Mouse (Mus musculus) heart, embryonic 14.5 days (tissue): ENCODE results near the gene Fbxw10. TPM values are rescaled to one million over a fixed set of nuclear protein-coding genes. Genes with fewer than 3 reads are reported as not detected.

ENCODE experiments used
- ATAC-seq: fragments of 200-750 bp; cut with Nextera tagmentation; 2 replicates; pipeline ENCODE4 v1.8.0; 2017; ENCODE audit warnings: low read depth, moderate TSS enrichment; ENCODE audit not compliant: insufficient number of reproducible peaks, insufficient read depth, low FRiP score
- H3K27ac ChIP-seq, 2 experiments: fragments of 200-500 bp in 1 of 2; fragments of 300-500 bp in 1 of 2; sonication (generic) in 1 of 2; replicated peaks in 1 of 2; 2 replicates each; pipeline ENCODE4 v1.5.1; 2012 to 2014; ENCODE audit warnings: low read depth in 2 of 2, low read length in 2 of 2, control low read depth in 1 of 2, mild to moderate bottlenecking in 1 of 2, mixed read lengths in 1 of 2; ENCODE audit not compliant: control insufficient read depth in 1 of 2, insufficient read depth in 1 of 2
- H3K27me3 ChIP-seq: fragments of 300-500 bp; sonication (generic); 2 replicates; pipeline ENCODE4 v1.6.1; 2014; ENCODE audit warnings: mild to moderate bottlenecking, low read length, control low read depth; ENCODE audit not compliant: control insufficient read depth, insufficient read depth
- H3K36me3 ChIP-seq: fragments of 300-500 bp; sonication (generic); 2 replicates; pipeline ENCODE4 v1.6.1; 2014; ENCODE audit warnings: mild to moderate bottlenecking, control low read depth, low read length, mixed read lengths; ENCODE audit not compliant: control insufficient read depth, insufficient read depth
- H3K4me1 ChIP-seq, 2 experiments: fragments of 200-500 bp in 1 of 2; fragments of 300-500 bp in 1 of 2; sonication (generic) in 1 of 2; 2 replicates each; pipeline ENCODE4 v1.6.1; 2012 to 2014; ENCODE audit warnings: low read length in 2 of 2, control low read depth in 1 of 2, mixed read lengths in 1 of 2; ENCODE audit not compliant: control insufficient read depth in 2 of 2, insufficient read depth in 2 of 2
- H3K4me2 ChIP-seq: fragments of 300-500 bp; sonication (generic); 2 replicates; pipeline ENCODE4 v1.6.1; 2014; ENCODE audit warnings: mild to moderate bottlenecking, low read length
- H3K4me3 ChIP-seq, 2 experiments: fragments of 200-500 bp in 1 of 2; fragments of 300-500 bp in 1 of 2; sonication (generic) in 1 of 2; 2 replicates each; pipeline ENCODE4 v1.5.1; 2012 to 2014; ENCODE audit warnings: low read length in 2 of 2, mild to moderate bottlenecking in 2 of 2, control low read depth in 1 of 2, low read depth in 1 of 2, moderate library complexity in 1 of 2; ENCODE audit not compliant: control insufficient read depth in 1 of 2, insufficient read depth in 1 of 2
- H3K9ac ChIP-seq: fragments of 300-500 bp; sonication (generic); 2 replicates; pipeline ENCODE4 v1.6.1; 2014; ENCODE audit warnings: mild to moderate bottlenecking, low read length
- H3K9me3 ChIP-seq: fragments of 300-500 bp; sonication (generic); 2 replicates; pipeline ENCODE4 v1.6.1; 2016; ENCODE audit warnings: low read length, control low read depth; ENCODE audit not compliant: control insufficient read depth
- WGBS: fragments of 180-500 bp; shearing (Covaris S2); extraction: QIAGEN DNeasy Blood & Tissue Kit; methylation state at CpG from one replicate; pipeline ENCODE4 v1.1.7; 2014; 5-methylcytosine and 5-hydroxymethylcytosine counted together
- polyA plus RNA-seq: library from polyadenylated mRNA; unstranded; fragments of >200 nt; fragmentation: Nextera tagmentation; extraction: Ambion mirVana; gene quantifications from 2 replicates; pipeline ENCODE4 v1.2.1, GENCODE M21; 2014

Fbxw10 gene
- polyA plus RNA-seq, result 0.11 and 0.14 TPM in 2 replicates

DNA sequence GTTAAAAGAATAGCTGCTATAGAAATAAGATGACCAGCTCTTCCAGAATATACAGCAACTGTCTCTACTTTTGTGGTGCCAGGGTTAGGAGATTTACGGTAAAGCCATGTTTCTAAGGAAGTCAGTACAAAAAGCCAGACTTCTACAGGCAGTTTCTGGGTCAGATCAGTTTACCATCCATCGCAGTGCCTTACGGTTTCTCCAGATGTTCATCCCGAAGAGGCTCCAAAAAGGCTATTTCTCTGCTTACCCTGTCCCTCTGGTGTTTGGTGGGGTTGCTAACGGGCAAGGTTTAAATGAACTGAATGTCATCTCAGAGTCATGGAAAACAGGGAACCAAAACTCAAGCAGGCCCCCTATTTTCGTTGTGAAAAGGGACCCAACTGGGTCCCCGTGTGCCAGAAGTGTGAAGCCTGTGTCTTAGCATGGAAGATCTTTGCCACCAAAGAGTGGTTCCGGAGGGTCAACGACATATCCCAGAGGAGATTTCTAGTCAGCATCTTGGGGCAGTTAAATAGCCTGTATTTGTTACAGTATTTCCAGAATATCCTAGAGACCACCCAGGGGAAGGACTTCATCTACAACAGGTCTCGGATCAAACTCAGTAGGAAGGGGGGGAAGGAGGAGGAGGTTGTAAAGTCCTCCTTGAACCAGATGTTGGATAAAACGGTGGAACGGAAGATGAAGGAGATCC, at the start of gene Fbxw10:
Gene Fbxw10, plus strand, starts transcription at position 109 of the 694 bp plus-strand sequence.
- no peak for ATAC-seq
- 36% methylated on average over 12 of the region's 12 CpGs for WGBS
- peak within 1 kb of the TSS; percentile 34; the same call in 1 of the 2 replicates for H3K9ac ChIP-seq

DNA sequence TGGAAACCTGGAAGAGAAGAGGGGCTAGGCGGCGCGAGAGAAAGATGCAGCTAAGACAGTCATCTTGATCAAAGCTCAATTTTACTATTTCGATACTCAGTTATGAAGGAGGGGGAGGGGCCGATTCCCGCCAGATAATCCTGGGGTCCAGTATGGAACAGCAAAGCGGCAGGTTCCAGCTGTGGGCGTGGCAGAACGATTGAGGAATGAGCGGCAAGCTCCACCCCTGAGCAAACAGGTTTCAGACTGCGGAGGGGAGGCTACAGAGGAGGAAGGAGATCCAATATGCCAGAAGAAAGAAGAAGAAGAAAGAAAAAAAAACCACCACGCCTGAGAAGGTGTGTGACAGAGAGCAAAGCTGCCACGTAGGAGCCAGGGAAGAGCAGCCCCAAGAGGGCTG, 42.8 kb upstream of the Fbxw10 start:
- no peak for ATAC-seq
- Histone ChIP-seq H3K4me3 (no peak overlapping the region), H3K9ac (no peak overlapping the region), H3K36me3 (no peaks in the 10 kb centered on the region), H3K27me3 (no peaks in the 10 kb centered on the region), H3K4me2 (no peak overlapping the region), H3K9me3 (peaks cover 4% of the 10 kb centered on the region; the same call in 1 of the 2 replicates), H3K27ac (no peak overlapping the region), H3K4me1 (no peaks in the 10 kb centered on the region)
- 42% methylated on average over 13 of the region's 13 CpGs for WGBS

More for the DNA sequence above, at the start of gene Fbxw10:
- Histone ChIP-seq H3K4me3 (0 out of 4 replicates have a peak within 1 kb of the TSS, but pooled peaks of 1 of the 2 experiments have one; percentile 3), H3K27ac (no peak within 1 kb of the TSS), H3K4me2 (peak within 1 kb of the TSS; percentile 51), H3K4me1 (peaks cover 5 to 8% of the 10 kb centered on the region in 2 experiments; a peak in 3 of 4 replicates), H3K27me3 (no peaks in the 10 kb centered on the region), H3K9me3 (no peaks in the 10 kb centered on the region), H3K36me3 (no peaks in the 10 kb centered on the region)

DNA sequence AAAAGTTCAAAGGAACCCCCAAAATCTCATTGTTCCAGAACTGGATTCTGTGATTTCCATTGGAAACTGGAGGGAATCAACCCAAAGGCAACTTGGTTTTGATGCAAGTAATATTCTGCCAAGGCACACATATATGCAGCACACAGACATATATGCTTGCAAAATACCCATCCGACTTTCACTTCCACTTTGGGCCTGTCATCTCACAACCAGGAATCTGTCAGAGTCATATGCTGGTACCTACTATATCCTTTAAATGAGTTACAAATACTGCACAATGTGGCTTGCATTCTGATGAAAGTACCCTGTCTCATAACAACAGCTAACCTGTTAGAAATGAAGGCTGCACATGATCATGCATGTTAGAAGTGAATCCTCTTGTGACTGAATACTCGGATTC, 38.9 kb upstream of the Fbxw10 start:
- no peak overlapping the region for H3K9ac ChIP-seq
- 68% methylated on average over 2 of the region's 2 CpGs for WGBS
- H3K4me3 ChIP-seq, result no peak overlapping the region
- peaks cover 0 to under 1% of the 10 kb centered on the region in 2 experiments; a peak in 2 of 4 replicates for H3K4me1 ChIP-seq
- no peaks in the 10 kb centered on the region for H3K27me3 ChIP-seq
- no peak for ATAC-seq
- H3K4me2 ChIP-seq, result no peak overlapping the region
- no peak overlapping the region for H3K27ac ChIP-seq
- H3K36me3 ChIP-seq, result no peaks in the 10 kb centered on the region
- peaks cover 4% of the 10 kb centered on the region; the same call in 1 of the 2 replicates for H3K9me3 ChIP-seq

DNA sequence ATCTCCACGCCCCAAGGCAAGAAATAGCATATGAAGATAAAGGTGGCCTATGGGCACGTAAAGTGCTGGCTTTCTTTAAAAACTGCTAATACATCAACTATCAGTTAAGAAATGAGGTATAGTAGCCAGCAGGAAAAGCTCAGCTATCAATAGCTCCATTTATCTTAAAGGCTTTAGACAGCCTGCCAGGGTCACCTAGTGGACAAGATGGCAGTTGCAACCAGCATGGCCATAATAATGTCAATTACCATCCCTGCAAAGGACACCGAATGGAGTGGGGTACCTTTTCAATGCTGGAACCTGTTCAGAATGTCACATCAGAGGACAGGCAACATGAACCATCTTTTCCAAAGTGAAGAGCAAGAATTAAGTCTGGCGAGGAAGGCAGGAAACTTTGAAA, 37.7 kb upstream of the Fbxw10 start:
- H3K27me3 ChIP-seq, result no peaks in the 10 kb centered on the region

DNA sequence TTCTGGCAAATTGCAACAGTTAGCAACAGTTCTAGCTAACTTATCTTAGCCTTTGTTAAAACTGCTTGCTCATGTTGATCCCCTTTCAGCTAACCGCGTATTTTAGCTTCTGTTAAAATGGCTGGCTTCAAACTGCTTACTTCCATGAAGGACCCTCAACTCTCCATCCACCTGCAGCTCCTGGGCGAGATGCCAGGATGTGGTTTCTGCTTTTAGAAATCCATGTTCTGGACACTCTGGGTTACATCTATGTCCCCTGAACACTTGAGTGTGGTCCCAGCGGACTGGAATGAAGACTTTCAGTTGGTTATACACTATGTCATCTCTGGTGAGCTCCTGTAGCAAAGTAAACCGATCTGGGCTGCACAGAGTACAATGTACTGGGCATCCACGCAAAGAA, 34.6 kb upstream of the Fbxw10 start:
- Histone ChIP-seq H3K9ac (no peak overlapping the region), H3K4me3 (no peak overlapping the region), H3K9me3 (no peaks in the 10 kb centered on the region), H3K4me1 (peaks cover 3 to 13% of the 10 kb centered on the region in 2 experiments), H3K36me3 (no peaks in the 10 kb centered on the region), H3K27me3 (no peaks in the 10 kb centered on the region), H3K27ac (no peak overlapping the region), H3K4me2 (no peak overlapping the region)
- ATAC-seq, result no peak
- 81% methylated on average over 6 of the region's 6 CpGs for WGBS

More for the DNA sequence above, 37.7 kb upstream of the Fbxw10 start:
- no peak overlapping the region for H3K27ac ChIP-seq
- 65% methylated on average over 4 of the region's 4 CpGs for WGBS
- H3K4me1 ChIP-seq, result peaks cover 3 to 13% of the 10 kb centered on the region in 2 experiments
- no peak overlapping the region for H3K9ac ChIP-seq
- peaks cover 4% of the 10 kb centered on the region; the same call in 1 of the 2 replicates for H3K9me3 ChIP-seq
- H3K36me3 ChIP-seq, result no peaks in the 10 kb centered on the region
- no peak overlapping the region for H3K4me2 ChIP-seq
- ATAC-seq, result no peak
- H3K4me3 ChIP-seq, result no peak overlapping the region

DNA sequence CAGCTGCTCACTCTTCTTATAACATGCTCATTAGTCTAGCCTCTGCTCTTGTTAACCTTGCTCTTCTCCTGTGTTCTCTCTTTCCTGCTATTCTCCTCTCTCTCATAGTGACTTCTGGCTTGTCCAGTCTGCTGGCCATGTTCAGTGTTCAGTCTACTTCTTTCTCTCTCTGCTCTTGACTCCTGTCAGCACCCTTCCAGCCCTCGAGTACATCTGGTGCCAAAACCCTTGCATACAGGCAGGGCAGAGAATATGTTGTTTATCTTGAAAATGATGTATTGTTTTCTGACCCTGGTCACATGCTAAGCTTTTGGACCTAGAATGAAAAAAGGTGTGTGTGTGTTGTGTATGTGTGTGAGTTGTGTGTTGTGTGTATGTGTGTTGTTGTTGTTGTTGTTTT, 33.4 kb upstream of the Fbxw10 start:
- Histone ChIP-seq H3K27me3 (no peaks in the 10 kb centered on the region), H3K4me1 (peaks cover 3 to 13% of the 10 kb centered on the region in 2 experiments), H3K4me3 (no peak overlapping the region), H3K9ac (no peak overlapping the region), H3K9me3 (no peaks in the 10 kb centered on the region), H3K27ac (no peak overlapping the region), H3K4me2 (no peak overlapping the region), H3K36me3 (no peaks in the 10 kb centered on the region)
- ATAC-seq, result no peak
- 11% methylated on average over 1 of the region's 1 CpGs for WGBS

DNA sequence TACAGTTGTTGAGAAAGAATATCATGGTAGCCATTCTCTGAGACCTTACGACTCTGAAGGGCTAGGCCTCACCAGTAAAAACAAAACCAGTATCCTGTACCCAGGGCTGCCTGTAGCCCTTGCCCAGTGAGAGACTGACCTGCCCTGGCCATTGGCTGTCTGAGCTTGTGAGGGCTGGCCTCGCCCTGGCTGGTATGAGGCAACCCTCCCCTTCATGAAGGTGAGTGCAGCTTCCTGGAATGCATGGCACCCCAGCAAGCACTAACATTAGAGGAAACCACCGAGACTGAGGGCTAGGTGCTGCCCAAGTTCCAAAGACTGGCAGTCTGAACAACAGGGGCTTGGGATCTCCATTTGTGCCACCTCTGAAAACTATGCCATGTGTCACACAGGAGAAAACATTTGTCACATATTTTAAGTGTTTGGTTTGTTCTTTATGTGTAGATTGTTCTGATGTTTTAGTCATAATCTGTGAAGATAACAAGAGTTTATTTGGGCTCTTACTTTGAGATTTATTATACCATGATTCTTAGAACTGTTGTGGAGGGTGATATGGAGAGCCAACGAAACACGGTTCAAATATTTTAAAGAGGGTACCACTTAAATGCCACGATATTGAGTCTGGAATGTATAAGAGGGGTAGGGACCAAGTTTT, 32.8 kb upstream of the Fbxw10 start:
- no peaks in the 10 kb centered on the region for H3K27me3 ChIP-seq
- no peaks in the 10 kb centered on the region for H3K36me3 ChIP-seq
- H3K9ac ChIP-seq, result no peak overlapping the region
- H3K27ac ChIP-seq, result no peak overlapping the region
- no peak overlapping the region for H3K4me2 ChIP-seq
- H3K4me1 ChIP-seq, result peaks cover 3 to 13% of the 10 kb centered on the region in 2 experiments
- no peak overlapping the region for H3K4me3 ChIP-seq
- no peaks in the 10 kb centered on the region for H3K9me3 ChIP-seq
- no peak for ATAC-seq
- 53% methylated on average over 6 of the region's 6 CpGs for WGBS
